Mouse (Mus musculus): Measurements from ENCODE around the gene C1ql4. TPM values are rescaled to one million over a fixed set of nuclear protein-coding genes. Genes with fewer than 3 reads are reported as not detected.
"Not testable (repeated sequence)": the region's sequence is repeated elsewhere in the genome, so short reads cannot be mapped to it uniquely, and the experiment has no call there.

The C1ql4 gene
- polyA plus RNA-seq, 1 experiment from 2014 or later = not detected

DNA sequence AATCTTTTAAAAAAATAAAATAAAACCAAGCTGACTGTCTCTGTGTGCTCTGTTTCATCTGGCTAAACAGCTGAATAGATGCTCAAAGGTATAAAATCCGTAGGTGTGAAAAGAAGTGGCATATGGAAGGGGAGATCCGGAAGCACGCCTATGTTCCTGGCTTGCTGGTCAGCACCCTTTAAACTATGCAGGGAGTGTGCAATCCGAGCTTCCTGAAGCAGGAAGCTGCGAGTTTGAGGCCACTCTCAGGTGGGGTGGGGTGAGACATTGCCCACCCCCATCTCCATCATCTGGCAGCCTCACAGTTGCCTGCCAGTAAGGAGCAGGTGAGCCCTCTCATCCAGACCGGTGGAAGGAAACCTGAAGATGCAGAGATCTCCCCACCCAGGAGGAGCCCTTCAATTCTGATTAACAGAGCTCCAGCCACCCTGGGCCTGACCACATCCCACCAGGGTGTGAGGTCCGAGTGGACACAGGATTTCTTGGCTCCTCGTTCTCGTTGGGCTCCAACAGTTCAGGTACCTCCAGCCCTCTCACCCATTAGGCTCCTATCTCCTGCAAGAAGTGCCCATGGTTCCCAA lies 13.5 kb downstream of the C1ql4 start, which contains the start of gene Troap:
TSS of gene Troap (plus strand) at position 557 of the 581 bp plus-strand sequence.
- WGBS = 16% methylated on average over 9 of the region's 9 CpGs
- peaks cover 20% of the 10 kb centered on the region for H3K4me1 ChIP-seq (replicated peaks)
- H3K9me3 ChIP-seq = 0 out of 2 replicates have a peak, but pooled peaks cover 3% of the 10 kb centered on the region
- H3K4me3 ChIP-seq (replicated peaks) = peak within 1 kb of the TSS; percentile 58
- H3K4me2 ChIP-seq = peak within 1 kb of the TSS; percentile 84
- peaks cover 4% of the 10 kb centered on the region; the same call in 1 of the 2 replicates for H3K27me3 ChIP-seq
- peak; percentile 27; the same call in 1 of the 2 replicates for ATAC-seq (ENCODE audit: insufficient number of reproducible peaks, insufficient read depth, low FRiP score, low TSS enrichment, low read depth)
- H3K27ac ChIP-seq = peak within 1 kb of the TSS; percentile 95
- peak within 1 kb of the TSS; percentile 69 for H3K9ac ChIP-seq (replicated peaks)
- peaks cover 28% of the 10 kb centered on the region for H3K36me3 ChIP-seq

GRCm38 (mm10) chr15:99071988-99072387 lies 15.6 kb downstream of the C1ql4 start:
- H3K4me2 ChIP-seq = no peak overlapping the region
- no peak for ATAC-seq (ENCODE audit: insufficient number of reproducible peaks, insufficient read depth, low FRiP score, low TSS enrichment, low read depth)
- H3K9ac ChIP-seq (replicated peaks) = no peak overlapping the region
- H3K4me3 ChIP-seq (replicated peaks) = no peak overlapping the region
- H3K36me3 ChIP-seq = peaks cover 7% of the 10 kb centered on the region
- H3K27me3 ChIP-seq = peaks cover 13% of the 10 kb centered on the region
- no peak overlapping the region for H3K27ac ChIP-seq
- H3K9me3 ChIP-seq = 0 out of 2 replicates have a peak, but pooled peaks cover 3% of the 10 kb centered on the region
- 80% methylated on average over 1 of the region's 1 CpGs for WGBS
- peaks cover 13% of the 10 kb centered on the region for H3K4me1 ChIP-seq (replicated peaks)

GRCm38 (mm10) chr15:99065557-99066165 lies 22.0 kb downstream of the C1ql4 start:
- no peaks in the 10 kb centered on the region for H3K4me1 ChIP-seq (replicated peaks)
- no peak overlapping the region for H3K9ac ChIP-seq (replicated peaks)
- H3K9me3 ChIP-seq = no peaks in the 10 kb centered on the region
- 73% methylated on average over 12 of the region's 12 CpGs for WGBS
- no peak overlapping the region for H3K27ac ChIP-seq
- no peak overlapping the region for H3K4me3 ChIP-seq (replicated peaks)
- no peak for ATAC-seq (ENCODE audit: insufficient number of reproducible peaks, insufficient read depth, low FRiP score, low TSS enrichment, low read depth)
- H3K27me3 ChIP-seq = peaks cover 49% of the 10 kb centered on the region
- H3K4me2 ChIP-seq = no peak overlapping the region
- H3K36me3 ChIP-seq = no peaks in the 10 kb centered on the region

DNA sequence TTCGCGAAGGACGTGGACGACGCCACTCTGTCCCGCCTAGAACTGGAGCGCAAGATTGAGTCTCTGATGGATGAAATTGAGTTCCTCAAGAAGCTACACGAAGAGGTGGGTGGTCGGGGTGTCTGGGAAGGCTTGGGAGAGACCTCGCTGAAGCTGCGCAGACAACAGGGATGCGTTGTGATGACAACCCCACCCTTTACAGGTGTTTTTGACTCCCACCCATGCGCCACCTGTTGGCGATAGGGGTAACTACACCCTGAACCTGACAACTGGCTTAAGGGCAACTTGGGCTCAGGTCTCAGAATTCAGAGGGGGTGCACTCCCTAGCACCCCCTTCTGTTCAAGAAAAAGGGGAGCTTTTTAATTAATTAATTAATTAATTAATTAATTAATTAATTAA lies 31.3 kb downstream of the C1ql4 start:
- Histone ChIP-seq H3K4me1 (replicated peaks) (peaks cover 34% of the 10 kb centered on the region), H3K27me3 (peaks cover 95% of the 10 kb centered on the region), H3K4me3 (replicated peaks) (peak overlapping the region; percentile 39), H3K36me3 (no peaks in the 10 kb centered on the region), H3K9me3 (no peaks in the 10 kb centered on the region; the same call in 1 of the 2 replicates), H3K27ac (no peak overlapping the region), H3K9ac (replicated peaks) (no peak overlapping the region), H3K4me2 (peak overlapping the region; percentile 64; the same call in 1 of the 2 replicates)
- no peak for ATAC-seq (ENCODE audit: insufficient number of reproducible peaks, insufficient read depth, low FRiP score, low TSS enrichment, low read depth)
- 6% methylated on average over 14 of the region's 14 CpGs for whole genome bisulfite sequencing

DNA sequence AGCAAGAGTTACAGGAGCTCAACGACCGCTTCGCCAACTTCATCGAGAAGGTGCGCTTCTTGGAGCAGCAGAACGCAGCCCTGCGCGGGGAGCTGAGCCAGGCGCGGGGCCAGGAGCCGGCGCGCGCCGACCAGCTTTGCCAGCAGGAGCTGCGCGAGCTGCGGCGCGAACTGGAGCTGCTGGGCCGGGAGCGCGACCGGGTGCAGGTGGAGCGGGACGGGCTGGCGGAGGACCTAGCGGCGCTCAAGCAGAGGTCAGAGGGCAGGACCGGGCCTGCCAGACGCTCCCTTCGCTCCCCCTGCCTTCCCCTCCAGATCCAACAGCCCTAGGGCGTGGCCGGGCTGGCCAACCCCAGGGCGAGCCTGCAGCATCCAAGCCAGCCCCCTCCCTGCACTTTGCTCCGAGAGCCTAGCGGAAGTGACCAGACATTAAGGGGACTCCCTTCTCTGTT lies 32.1 kb downstream of the C1ql4 start:
- H3K36me3 ChIP-seq = no peaks in the 10 kb centered on the region
- peaks cover 34% of the 10 kb centered on the region for H3K4me1 ChIP-seq (replicated peaks)
- H3K27ac ChIP-seq = no peak overlapping the region
- H3K9me3 ChIP-seq = no peaks in the 10 kb centered on the region; the same call in 1 of the 2 replicates
- peak overlapping the region; percentile 64 for H3K4me2 ChIP-seq
- peaks cover 93% of the 10 kb centered on the region for H3K27me3 ChIP-seq
- WGBS = under 1% methylated on average over 37 of the region's 37 CpGs
- peak overlapping the region; percentile 39 for H3K4me3 ChIP-seq (replicated peaks)
- ATAC-seq (ENCODE audit: insufficient number of reproducible peaks, insufficient read depth, low FRiP score, low TSS enrichment, low read depth) = 0 out of 2 replicates have a peak, but pooled peaks have one; percentile 24
- peak overlapping the region; percentile 47 for H3K9ac ChIP-seq (replicated peaks)

DNA sequence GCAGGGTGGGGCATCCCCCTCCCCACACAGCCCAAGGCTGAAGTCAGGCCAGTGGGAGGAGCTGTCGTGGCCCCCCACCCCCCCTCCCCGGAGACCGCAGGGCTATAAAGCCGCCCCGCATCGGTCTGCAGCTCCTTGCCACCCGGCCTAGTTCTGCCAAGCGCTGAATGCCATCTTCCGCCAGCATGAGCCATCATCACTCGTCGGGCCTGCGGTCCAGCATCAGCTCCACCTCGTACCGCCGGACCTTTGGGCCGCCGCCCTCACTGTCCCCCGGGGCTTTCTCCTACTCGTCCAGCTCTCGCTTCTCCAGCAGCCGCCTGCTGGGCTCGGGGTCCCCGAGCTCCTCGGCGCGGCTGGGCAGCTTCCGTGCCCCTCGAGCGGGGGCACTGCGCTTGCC lies 32.6 kb downstream of the C1ql4 start, which contains the start of gene Prph:
TSS of gene Prph (plus strand) at position 135 of the 400 bp plus-strand sequence.
- peak within 1 kb of the TSS; percentile 47 for H3K9ac ChIP-seq (replicated peaks)
- peaks cover 34% of the 10 kb centered on the region for H3K4me1 ChIP-seq (replicated peaks)
- WGBS = 3% methylated on average over 30 of the region's 30 CpGs
- H3K4me3 ChIP-seq (replicated peaks) = peak within 1 kb of the TSS; percentile 39
- peaks cover 94% of the 10 kb centered on the region for H3K27me3 ChIP-seq
- no peak for ATAC-seq (ENCODE audit: insufficient number of reproducible peaks, insufficient read depth, low FRiP score, low TSS enrichment, low read depth)
- peak within 1 kb of the TSS; percentile 64 for H3K4me2 ChIP-seq
- H3K27ac ChIP-seq = no peak within 1 kb of the TSS
- no peaks in the 10 kb centered on the region for H3K36me3 ChIP-seq
- H3K9me3 ChIP-seq = no peaks in the 10 kb centered on the region; the same call in 1 of the 2 replicates

DNA sequence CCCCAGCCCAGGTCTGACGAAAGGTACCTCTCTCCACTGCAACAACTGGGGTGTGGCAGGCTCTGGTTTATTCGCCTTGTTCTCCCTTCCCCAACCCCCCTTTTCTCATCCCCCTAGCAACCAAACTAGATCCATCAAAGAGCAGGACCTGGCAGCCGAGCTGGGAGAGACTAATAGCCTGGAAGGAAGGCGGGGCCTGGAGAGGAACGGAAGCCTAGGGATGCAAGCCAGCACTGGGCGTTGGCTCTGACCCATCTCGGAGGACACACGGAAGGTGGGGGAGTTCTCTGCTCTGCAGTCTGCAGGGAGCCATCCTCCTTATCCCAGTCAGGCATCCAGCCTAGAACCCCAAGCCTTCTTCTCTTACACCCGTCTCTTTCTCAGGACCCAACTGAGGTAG lies 34.2 kb downstream of the C1ql4 start:
- ATAC-seq (ENCODE audit: insufficient number of reproducible peaks, insufficient read depth, low FRiP score, low TSS enrichment, low read depth) = no peak
- H3K27ac ChIP-seq = no peak overlapping the region
- no peak overlapping the region for H3K4me3 ChIP-seq (replicated peaks)
- peaks cover 34% of the 10 kb centered on the region for H3K4me1 ChIP-seq (replicated peaks)
- peaks cover 83% of the 10 kb centered on the region for H3K27me3 ChIP-seq
- H3K9me3 ChIP-seq = no peaks in the 10 kb centered on the region
- H3K4me2 ChIP-seq = no peak overlapping the region
- H3K36me3 ChIP-seq = no peaks in the 10 kb centered on the region
- no peak overlapping the region for H3K9ac ChIP-seq (replicated peaks)
- WGBS = 8% methylated on average over 9 of the region's 9 CpGs

GRCm38 (mm10) chr15:99049473-99050253 lies 38.0 kb downstream of the C1ql4 start:
- Histone ChIP-seq H3K4me3 (replicated peaks) (no peak overlapping the region), H3K27ac (no peak overlapping the region), H3K4me1 (replicated peaks) (peaks cover 16% of the 10 kb centered on the region), H3K9me3 (no peaks in the 10 kb centered on the region), H3K9ac (replicated peaks) (no peak overlapping the region), H3K36me3 (no peaks in the 10 kb centered on the region), H3K4me2 (no peak overlapping the region), H3K27me3 (peaks cover 45% of the 10 kb centered on the region)
- no peak for ATAC-seq (ENCODE audit: insufficient number of reproducible peaks, insufficient read depth, low FRiP score, low TSS enrichment, low read depth)
- WGBS = 34% methylated on average over 13 of the region's 13 CpGs

- ATAC-seq (ENCODE audit: insufficient number of reproducible peaks, insufficient read depth, low FRiP score, low TSS enrichment, low read depth); H3K27ac ChIP-seq; H3K4me3 ChIP-seq (replicated peaks); H3K36me3 ChIP-seq; H3K4me1 ChIP-seq (replicated peaks); H3K9me3 ChIP-seq; H3K9ac ChIP-seq (replicated peaks); H3K4me2 ChIP-seq: not testable (repeated sequence)
- H3K27me3 ChIP-seq = peaks cover 21% of the 10 kb centered on the region
- 87% methylated on average over 6 of the region's 6 CpGs for WGBS
Measured at GRCm38 (mm10) chr15:99045734-99046133, 41.9 kb downstream of the C1ql4 start.

GRCm38 (mm10) chr15:99044854-99045253 lies 42.8 kb downstream of the C1ql4 start:
- ATAC-seq (ENCODE audit: insufficient number of reproducible peaks, insufficient read depth, low FRiP score, low TSS enrichment, low read depth) = no peak
- 0 out of 2 replicates have a peak overlapping the region, but pooled peaks have one; percentile 24 for H3K27ac ChIP-seq

DNA sequence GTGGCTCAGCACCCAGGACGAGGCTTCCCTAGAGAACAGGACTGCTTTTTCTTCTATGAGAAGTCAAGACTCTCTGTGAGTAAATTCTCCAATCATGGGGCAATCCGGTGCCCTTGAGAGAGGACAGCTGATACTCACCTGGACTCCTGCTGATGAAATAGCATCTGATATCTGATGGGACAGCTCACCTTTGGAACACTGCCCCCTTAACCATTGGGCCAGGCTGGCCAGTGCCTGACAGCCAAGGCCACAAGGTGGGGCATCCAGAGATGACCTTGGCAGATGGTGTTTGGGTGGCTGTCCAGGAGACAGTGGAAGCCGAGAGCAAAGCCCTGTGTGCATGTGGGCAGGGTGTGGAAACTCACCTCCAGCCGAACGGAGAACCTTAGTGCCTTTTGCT lies 45.3 kb downstream of the C1ql4 start:
- H3K9me3 ChIP-seq = no peaks in the 10 kb centered on the region
- H3K9ac ChIP-seq (replicated peaks) = no peak overlapping the region
- 80% methylated on average over 5 of the region's 5 CpGs for WGBS
- H3K4me2 ChIP-seq = no peak overlapping the region
- H3K4me3 ChIP-seq (replicated peaks) = no peak overlapping the region
- H3K4me1 ChIP-seq (replicated peaks) = peaks cover 3% of the 10 kb centered on the region; the same call in 1 of the 2 replicates
- no peak overlapping the region for H3K27ac ChIP-seq
- H3K27me3 ChIP-seq = peaks cover 9% of the 10 kb centered on the region; the same call in 1 of the 2 replicates
- peaks cover 8% of the 10 kb centered on the region for H3K36me3 ChIP-seq
- ATAC-seq (ENCODE audit: insufficient number of reproducible peaks, insufficient read depth, low FRiP score, low TSS enrichment, low read depth) = no peak

More at GRCm38 (mm10) chr15:99044854-99045253, 42.8 kb downstream of the C1ql4 start:
- Histone ChIP-seq H3K36me3 (no peaks in the 10 kb centered on the region), H3K27me3 (peaks cover 12% of the 10 kb centered on the region), H3K9ac (replicated peaks) (no peak overlapping the region), H3K4me1 (replicated peaks) (peaks cover 3% of the 10 kb centered on the region; the same call in 1 of the 2 replicates), H3K9me3 (no peaks in the 10 kb centered on the region), H3K4me2 (no peak overlapping the region), H3K4me3 (replicated peaks) (no peak overlapping the region)
- 36% methylated on average over 3 of the region's 3 CpGs for WGBS
